Mouse (Mus musculus): ENCODE results near the gene Fxyd4.
A peak's percentile ranks its signal among the peaks of the same experiment; 100 is the strongest.

Gene Fxyd4

DNA sequence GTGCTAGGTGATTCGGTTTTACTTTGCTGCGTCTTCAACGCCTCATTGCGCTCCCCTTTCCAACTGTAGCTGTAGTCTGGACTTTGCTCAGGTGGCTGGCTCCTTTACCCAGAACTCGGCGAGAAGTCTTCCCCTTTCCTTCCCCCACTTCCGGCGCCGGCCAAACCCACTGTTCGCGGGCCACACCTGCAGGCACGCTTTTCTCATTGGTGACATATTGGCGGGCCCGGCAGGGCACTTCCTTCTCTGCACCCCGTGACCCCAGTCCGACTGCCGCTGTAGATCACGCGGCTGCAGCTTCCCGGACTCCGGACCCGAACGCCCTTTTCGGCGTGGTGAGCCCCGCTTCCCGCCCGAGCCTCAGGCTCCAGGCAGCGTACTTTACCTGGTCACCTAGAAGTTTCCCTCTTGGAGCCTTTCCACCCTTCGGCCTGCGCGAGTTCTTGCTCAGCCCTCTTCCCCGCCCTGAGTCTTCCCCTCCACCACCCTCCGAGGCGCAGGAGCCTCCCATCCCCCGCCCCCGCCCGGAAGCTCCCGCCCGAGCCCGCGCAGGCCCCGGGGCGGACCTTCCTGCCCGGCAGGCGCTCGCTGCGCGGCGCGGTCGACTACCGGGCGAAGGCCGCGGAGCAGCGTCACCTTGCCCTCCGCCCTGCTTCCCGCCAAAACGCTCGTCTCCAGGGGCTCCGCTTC lies 20.6 kb downstream of the Fxyd4 start:
- peak; percentile 93 for DNase-seq

DNA sequence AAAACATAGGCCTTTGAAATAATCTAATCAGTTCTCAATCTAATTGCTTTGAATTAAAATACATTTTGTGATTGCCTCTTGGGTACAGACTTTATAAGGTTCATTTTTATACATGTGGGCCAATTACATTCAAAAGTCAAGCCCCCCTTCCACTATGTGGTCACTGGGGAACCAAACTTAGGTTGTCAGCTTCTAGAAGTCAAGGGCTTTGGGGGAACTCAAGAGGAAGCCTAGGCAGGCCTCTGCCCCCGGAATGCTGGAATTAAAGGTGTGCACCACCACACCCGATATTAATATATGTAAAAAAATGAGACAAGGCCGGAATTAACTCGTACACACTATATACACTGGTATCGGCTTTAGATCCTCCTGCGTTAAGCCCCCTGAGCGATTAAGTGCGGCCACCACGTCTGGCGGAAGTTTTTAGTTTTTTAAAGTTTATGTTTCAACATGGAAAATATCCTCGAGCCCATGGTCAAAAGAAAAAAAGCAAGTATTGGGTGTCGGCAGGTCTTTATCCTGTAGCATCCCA lies 21.2 kb downstream of the Fxyd4 start:
- no peak for DNase-seq

DNA sequence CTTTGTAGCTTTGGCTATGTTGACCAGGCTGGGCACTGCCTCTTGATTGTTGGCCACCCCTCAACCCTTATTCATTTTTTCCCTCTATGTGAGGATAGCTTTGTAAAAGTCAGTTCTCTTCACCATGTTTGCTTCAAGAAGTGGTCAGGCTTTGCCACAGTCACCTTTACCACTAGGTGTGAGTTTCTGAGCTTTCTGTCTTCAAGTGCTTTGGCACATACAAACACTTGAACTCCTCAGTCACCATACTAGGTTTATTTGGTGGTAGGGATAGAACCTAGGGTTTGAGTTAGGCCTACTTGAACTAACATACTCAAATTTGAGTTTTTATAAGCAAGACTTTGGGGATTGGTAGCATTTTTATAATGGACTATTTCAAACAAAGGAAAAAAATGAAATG lies 23.0 kb downstream of the Fxyd4 start:
- DNase-seq = no peak

DNA sequence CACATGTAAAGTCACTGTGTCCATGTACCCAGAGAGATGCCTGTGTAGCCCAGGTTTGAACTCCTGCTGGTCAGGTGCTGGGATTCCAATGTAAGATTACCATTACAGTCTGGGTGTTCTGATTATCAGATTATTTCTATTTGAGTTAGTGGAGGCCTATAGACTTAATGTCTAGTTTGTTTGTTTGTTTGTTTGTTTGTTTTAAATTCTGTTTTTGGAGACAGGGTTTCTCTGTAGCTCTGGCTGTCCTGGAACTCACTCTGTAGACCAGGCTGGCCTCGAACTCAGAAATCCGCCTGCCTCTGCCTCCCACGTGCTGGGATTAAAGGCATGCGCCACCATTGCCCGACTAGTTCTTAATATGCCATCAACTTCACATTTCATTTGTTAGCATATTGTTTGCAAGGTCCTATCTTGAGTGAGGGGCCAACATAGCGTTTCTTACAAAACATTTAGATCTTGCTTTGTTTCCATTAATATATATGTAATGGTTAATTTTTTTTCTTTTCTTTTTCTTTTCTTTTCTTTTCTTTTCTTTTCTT lies 27.3 kb downstream of the Fxyd4 start:
- no peak for DNase-seq

DNA sequence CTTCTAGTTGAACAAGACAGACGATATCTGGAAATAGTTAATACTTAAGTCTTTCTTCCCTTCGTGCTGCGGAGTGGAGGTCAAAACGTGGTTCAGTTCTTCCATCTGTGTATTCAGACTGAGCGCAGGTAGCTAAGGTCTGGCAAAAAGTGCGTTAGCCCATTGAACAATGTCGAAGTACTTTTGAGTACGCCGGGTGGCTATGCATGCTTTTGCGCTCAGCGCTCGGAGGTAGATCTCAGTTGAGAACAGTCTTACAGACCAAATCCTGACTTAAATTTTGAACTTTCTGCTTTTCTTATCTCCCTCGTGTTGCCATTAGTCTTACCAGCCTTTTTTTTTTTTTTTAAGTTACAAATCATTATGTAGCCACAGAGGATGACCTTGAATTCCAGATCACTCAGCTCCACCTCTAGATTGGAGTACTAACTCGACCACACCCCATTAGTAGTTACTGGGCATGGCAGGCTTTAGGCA lies 29.0 kb downstream of the Fxyd4 start:
- DNase-seq = peak; percentile 40

DNA sequence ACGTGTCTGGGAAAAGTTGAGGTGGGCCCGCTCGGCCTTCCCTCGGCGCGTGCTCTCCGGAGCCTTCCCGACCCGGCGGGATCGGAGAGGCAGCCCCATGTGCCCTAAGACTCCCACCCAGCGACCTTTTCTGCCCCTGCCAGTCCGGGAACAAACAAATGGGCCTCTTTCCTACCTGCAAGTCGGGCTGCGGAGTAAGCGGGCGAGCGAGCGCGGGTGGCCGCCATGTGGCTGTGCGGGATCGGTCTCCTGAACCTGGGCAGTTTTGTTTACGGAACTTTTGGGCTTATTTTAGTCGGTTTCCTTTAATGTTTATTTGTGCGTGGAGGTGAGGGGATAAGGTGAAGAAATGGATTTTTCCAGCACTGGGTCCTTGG lies 29.5 kb downstream of the Fxyd4 start:
- no peak for DNase-seq

DNA sequence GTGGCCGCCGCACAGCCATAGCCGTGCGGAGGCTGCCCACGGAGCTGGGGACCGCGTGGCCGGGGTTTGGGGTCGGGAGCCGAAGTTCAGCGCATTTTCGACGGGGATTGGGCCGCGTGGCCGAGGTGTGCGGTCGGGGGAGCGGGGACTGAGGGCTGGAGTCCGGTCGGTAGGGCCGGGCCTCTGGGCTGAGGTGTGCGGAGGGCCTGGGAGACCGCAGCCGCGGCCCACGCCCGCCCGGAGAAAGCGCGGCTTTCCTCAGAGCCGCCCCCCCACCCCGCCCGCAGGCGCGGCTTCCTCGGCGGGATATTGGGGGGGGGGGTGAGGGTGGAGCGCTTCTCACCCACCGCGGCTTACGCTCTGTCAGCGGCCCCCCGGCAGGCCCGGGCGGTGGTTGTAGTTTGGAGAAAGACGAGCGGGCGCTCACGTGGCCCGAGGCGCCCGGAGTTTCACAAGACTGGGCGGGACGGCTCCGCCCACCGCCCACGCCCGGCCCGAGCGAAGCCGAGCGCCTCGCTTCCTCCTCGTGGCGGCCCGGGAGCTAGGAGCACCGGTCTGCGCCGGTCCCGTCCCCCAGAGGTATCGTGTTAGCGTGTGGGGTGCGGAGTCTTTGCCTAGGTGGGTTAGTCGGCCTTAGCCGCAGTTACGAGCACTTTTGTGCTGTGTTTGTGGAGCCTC lies 30.1 kb downstream of the Fxyd4 start:
- peak; percentile 93 for DNase-seq

DNA sequence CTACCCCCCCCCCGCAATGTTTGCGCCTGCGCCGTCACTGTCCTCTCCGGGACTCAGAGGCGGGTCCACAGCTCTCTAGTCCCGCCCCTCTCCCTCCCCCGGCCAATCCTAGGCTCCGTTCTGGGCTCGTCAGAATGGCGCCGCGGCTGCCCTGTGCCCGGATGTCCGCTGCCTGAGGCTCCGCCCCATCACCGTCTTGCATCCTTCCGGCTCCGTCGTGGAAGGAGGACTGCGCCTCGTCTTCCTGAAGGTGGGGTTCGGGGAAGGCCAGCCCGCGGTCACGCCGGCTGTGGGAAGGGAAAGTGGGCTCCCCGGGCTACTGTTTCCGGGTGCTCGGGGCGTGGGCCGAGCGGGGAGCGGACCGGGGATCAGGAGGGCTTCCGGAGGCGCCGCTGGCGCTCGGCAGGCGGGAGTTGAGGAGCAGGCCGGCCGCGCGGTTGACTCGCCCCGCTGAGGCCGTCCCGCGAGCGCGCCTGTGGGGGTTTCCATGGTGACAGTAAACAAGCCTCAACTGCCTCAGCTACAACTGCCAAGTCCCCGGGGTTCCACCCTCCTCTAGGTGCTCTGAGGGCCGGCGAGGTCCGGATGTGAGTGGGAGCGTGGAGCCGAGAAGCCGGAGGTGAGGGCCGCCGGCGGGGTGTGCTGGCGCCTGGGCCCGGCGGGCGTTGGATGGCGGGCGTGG lies 30.8 kb downstream of the Fxyd4 start:
- DNase-seq = peak; percentile 98

DNA sequence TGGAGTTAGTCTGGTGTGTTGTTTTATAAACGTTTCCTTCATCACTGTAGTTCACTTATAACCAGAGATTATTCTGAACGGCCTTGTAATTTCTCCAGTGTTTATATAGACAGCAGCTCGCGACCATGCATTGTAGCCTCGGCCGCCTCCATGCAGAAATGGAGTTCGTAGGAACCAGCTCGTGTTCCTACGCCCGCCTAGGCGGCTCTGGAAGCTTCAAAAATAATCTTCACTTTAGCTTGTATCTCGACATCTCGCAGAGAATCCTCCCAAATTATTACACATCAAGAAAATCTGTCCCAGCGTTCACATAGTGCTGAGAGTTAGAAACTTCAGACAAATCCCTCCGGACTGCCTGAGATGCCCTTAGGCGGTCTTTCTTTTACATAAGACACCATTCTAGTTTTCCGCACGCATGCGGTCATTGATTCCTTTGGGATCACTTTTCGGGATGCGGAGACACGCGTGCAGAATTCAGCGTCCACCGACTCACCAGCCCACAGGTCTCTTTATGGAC lies 31.4 kb downstream of the Fxyd4 start:
- DNase-seq = peak; percentile 49

DNA sequence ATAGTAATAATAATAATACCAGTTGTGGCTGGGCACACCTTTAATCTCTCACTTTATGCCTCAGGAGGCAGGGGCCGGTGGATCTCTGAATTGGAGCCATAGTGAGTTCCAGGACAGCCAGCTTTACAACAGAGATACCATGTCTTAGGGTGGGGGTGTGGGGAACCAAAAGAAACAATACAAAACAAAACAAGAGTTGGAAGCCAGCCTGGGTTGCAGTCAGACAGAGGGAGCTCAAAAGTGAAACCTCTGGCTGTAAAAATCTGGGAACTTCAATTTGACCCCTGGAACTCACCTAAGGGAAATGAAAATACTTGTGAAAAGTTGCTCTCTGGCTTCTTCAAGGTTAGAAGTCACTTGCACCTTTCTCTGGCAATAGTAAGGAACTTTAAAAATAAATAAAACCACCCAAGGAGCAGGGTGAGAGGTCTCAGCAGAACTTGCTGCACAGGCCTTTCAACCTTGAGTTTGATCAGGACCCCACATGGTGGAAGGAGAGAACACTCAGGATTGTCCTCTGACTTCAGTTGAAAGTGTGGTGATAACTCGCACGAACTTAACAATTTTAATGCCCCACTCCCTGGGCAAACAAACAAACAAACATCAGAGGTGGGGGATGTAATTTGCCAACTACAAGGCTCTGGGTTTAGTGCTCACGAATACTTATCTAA lies 32.1 kb downstream of the Fxyd4 start:
- no peak for DNase-seq

DNA sequence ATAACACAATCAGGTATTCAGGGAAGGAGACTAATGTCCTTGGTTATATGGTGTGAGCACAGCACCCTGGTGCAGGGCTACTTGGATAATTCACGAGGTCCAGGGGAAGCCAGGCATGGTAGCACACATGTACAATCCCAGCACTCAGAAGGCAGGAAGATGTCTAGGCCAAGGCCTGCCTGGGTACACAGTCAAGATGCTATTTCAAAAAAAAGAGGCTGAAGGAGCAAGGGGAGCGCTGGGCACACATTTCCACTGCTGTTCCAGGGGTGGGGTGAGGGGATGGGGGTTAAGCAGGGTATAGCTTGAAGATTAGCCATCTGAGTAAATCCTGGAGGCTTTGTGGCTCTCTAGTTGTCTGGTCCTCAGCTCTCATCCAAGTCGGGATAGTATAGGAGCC lies 33.7 kb downstream of the Fxyd4 start:
- DNase-seq = no peak

DNA sequence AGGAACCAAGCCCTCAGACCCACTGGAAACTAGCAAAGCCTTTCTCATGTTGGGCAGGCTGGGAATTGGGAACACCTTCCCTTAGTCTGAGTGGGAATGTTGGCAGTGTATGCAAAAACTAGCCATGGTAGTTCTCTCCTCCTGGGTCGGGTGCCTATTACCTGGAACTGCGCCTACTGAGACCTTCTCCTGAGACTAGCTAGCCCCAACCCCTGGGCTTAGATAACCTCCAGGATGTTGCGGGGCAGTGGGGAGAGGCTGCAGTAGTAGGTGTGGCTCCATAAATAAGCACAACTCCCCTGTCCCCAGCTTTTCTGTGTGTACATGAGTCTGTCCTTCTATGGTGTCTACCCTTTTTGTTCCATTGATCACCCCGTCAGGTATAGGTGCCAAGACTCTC lies 34.9 kb downstream of the Fxyd4 start:
- no peak for DNase-seq

DNA sequence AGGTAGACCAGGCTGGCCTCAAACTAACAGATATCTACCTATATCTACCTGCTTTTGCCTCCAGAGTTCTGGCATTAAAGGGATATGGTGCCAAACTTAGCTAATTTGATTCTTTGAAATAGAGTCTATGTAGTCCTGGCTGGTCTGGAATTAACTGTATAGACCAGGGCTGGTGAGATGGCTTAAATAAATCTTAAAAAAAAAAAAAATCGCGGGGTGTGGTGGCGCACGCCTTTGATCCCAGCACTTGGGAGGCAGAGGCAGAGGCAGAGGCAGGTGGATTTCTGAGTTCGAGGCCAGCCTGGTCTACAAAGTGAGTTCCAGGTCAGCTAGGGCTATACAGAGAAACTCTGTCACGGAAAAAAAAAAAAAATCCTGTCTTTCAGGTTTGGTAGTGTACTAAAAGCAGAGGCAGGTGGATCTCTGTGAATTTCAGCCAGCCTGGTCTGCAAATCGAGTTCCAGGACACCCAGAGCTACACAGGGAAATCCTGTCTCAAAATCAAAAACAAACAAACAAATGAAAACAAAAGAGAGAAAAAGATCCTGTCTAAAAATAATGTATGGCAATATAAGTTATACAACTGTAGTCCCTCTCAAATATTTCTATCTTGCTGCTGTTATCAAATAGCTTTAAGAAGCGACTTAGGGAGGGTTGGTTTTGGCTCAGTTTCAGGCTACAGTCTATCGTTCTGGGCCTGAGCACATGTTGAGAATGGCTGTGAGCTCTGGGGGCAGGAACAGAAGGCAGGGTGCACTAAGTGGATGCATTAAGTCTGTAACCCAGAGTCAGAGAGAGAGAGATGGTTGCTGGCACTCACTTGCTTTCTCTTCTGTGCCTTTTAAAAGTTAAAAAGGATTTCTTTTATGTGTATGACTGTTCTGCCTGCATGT lies 35.7 kb downstream of the Fxyd4 start:
- DNase-seq = no peak

DNA sequence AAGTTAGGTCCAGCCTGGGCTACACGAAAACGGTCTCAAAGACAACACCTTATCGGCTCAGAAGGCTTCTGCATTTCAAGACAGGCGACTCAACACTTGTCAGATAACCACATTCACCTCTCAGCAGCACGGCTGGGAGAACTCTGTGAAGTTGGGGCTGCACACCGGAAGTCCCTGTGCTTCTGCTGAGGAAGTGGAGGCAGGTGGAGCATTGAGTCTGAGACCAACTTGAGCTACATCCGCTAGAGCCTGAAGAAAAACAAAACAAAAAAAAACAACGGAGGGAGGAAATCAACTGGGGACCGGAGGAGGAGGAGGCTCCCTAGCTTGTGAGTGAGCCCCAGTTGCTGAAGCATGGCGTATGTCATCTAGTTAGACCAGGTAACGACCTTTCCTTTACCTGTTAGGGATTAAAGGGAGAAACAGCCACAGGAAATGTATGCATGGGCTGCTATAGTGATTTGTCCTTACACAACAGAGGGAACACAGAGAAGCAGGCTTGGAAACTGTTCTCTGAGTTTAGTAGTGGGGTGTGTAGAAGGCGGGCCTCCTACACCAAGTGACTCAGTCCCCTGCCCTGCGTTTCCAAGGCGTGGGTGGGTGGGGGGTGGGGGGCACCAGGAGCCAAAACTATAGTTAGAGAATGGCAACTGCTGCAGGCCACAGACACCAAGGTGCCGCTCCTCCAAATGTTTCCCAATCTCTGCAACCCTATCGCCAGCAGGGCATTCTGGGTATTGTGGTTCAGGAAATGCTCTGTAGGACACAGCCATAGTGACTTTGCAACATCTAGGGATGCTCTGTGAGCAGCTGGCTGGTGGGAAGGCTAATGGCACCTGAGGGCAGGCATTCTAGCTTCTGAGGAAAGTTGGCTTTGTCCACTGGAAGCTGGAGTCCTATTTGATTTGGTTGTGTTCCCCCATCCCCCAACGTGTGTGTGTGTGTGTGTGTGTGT lies 37.1 kb downstream of the Fxyd4 start, which contains the start of gene Hnrnpf:
TSS of gene Hnrnpf (plus strand) at position 199 of the 955 bp plus-strand sequence.
- peak; percentile 84 for DNase-seq

DNA sequence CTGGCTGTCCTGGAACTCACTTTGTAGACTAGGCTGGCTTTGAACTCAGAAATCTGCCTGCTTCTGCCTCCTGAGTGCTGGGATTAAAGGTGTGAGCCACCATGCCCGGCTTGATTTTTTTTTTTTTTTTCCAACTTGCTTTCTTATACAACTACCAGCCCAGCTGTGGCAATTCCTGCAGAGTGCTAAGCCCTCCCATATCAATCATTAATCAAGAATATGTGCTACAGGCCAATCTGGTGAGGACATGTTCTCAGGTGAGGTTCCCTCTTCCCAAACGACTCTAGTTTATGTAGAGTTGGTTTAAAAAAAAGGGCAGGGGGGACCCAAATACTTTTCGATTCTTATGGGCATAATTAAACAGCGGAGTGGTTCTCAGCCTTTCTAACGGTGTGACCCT lies 39.7 kb downstream of the Fxyd4 start:
- DNase-seq = no peak

DNA sequence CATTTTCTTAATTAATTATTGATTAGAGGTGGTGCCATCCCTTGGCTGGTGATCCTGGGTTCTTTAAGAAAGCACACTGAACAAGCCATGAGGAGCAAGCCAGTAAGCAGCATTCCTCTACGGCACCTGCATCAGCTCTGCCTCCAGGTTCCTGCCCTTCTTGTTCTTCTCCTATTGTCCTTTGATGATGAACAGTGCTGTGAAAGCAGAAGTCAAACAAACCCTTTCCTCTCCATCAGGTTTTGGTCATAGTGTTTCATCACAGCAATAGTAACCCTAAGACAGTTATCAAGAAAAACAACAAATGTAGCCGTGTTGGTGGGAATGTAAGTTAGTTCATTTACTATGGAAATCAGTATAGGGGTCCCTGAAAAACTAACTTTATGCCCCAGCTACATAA lies 44.1 kb downstream of the Fxyd4 start:
- no peak for DNase-seq

DNA sequence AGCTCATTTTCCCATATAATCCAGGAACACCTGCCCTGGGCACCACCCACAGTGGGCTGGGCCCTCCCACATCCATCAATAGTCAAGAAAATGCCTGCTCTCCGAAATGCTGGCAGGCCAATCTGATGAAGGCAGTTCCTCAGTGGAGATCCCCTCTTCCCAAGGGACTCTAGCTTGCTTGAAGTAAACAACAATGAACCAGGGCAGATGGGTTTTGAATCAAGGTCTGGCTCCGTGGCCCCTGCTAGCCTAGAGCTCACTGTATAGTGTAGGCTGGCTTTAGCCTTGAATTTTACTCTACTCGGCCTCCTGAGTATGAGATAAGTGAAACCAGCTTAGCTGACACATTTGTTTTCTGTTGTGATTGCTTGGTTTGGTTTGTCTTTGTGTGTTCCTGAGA lies 45.1 kb downstream of the Fxyd4 start:
- no peak for DNase-seq

DNA sequence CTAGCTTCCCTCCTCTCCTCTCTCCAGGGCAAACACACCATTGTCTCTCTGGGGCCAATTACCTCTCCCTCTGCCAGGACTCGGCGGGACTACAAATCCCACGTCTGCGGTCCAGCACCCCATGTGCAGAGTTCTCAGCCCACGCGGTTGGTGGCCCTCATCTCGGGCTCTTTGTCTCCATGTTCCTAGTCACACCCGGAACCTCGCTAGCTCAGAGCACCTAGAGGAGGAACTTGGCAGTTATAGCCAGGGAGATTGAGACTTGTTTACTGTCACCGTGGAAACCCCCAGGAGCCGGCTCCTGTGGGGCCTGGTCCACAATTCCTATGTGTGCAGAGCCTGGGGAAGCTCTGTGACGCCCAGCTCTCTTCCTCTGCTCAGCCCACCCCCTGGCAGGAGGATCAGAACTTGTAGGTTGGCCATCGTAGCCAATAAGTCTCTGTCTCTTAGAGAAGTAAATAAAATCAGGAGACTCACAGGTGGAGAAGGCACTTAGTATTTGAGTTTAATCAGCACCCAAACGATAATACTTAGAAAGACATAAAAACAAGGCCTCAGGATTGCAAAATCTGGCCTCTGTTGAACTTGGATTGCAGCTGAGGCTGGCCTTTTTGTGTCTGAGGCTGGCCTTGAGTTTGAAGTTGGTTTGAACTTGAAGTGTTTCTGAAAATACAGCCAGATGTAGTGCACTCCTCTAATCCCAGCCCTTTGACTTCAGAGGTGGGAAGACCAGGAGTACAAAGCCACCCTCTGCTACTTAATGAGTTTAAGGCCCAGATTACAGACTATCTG lies 45.9 kb downstream of the Fxyd4 start:
- DNase-seq = peak; percentile 38

DNA sequence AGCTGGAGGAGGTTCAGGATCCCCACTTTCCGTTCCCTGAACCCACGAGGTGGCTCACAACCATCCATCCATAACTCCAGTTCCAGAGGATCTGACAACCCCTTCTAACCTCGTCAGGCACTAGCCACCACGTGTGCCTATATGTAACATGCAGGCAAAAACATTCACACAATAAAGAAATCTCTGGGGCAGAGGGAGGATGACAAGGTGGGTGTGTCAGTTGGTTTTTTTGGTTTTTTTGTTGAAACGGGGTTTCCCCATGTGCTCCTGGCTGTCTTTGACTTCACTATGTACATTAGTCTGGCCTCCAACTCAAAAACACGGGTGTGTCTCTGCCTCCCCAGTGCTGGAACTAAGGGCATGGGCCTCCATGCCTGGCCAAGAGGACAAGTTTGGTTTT lies 47.2 kb downstream of the Fxyd4 start:
- peak; percentile 26 for DNase-seq

Measured in thymus, postnatal 14 days (tissue).